Mouse (Mus musculus): ENCODE results near the gene Prdm15. TPM values are rescaled to one million over a fixed set of nuclear protein-coding genes. Genes with fewer than 3 reads are reported as not detected.

Prdm15 gene
- total RNA-seq, 4 experiments from 2014 or later, result 15.1 to 23.2 (median 17.4) TPM

DNA sequence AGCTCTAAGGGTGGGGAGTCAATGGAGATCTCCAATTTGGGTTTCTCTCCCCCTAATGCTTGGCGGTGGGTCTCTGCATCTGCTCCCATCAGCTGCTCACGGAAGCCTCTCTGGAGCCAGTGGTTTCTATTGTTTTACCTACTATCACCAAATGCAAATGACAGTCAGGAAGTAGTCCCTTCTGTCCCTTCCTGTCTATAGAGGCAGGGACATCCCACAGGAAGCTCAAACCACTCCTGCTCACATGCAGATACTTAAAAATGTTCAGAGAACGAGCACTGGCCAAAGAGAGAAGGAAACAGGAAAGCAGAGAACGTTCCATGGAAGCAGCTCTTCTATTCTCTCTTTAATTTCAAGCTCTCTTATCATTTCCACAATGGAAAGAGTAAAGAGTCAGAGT is 32.1 kb downstream of the Prdm15 start:
- no peak for DNase-seq (ENCODE audit: low spot score in 2 of 2)

DNA sequence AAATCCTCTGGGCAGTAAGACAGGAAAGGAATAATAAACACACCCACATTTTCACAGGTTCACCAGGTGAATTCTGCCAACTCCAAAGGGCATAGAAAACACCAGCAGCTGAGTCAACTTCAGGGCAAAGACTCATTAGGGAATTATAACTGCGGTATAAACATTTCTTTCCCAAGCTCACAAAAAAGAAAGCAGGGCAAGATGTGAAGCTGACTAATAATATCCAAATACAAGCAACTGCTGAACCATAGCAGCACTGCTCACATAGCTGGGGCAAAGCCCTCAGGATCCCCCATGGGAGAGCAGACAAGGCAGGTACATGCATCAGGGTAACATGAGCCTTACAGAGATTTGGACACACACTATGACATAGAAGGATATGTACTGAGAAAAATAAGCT is 34.2 kb downstream of the Prdm15 start:
- no peak for DNase-seq (ENCODE audit: low spot score in 2 of 2)

- DNase-seq (ENCODE audit: low spot score in 2 of 2), result no peak
Observed at GRCm38 (mm10) chr16:97815269-97815668, 36.4 kb downstream of the Prdm15 start.

- no peak for DNase-seq (ENCODE audit: low spot score in 2 of 2)
Observed at GRCm38 (mm10) chr16:97814060-97814459, 37.6 kb downstream of the Prdm15 start.

- DNase-seq (ENCODE audit: low spot score in 2 of 2), result peak in 1 of 2 experiments; percentile 46
Observed at GRCm38 (mm10) chr16:97808881-97809280, 42.8 kb downstream of the Prdm15 start.

DNA sequence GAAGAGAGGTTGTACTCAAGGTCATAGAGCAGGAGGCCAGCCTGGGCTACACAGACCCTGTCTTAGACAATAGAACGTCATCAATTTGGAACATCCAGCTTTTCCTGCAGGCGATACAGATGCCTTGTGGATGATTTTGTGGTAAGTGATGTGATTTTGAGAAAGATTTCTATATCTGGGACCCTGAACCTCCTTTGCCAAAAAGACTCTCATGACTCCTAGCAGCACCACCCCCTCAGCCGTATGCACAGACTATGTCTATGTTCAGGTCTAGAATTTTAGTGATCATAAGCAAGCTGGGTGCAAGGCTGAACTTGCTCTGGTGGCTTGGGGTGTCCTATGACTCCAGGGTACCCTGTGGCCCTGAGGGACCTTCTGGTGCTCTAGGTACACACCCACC is 46.0 kb downstream of the Prdm15 start:
- no peak for DNase-seq (ENCODE audit: low spot score in 2 of 2)

DNA sequence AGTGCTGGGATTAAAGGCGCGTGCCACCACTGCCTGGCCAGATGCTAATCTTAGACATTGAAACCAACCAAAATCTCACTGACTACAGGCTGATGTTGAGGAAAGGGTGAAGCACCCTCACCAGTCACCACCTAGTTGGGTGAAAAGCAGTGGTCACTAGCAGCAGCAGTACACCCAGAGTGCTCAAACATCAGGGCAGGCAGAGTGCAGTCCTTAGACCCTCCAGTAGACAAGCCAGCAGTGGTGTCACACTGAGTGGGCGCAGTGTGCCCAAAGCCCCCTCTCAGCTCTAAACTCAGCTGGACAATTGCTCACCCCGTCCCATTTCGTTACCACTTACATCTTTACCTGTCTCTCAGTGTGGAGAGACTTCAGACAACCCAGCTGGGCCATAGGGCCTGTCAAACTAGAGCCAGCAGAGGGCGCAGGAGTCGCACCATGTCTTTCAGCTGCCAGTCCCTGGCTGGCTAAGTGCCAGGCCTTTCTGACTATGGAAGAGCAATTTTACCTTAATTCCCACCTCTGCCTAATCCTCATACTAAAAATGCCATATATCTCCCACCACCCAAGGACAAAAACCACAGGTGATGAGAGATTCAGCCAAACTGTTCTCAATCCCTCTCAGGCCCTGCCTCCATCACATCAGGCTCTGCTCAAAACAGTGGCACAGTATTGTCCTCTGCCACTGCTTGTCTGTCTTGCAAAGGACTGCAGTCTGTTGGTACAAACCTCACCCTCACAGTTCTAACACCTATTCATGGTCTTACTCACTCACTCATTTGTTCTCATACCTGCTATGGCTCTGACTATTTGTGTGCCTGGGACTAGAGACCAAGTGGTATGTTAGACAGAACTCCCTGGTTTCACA is 46.7 kb downstream of the Prdm15 start:
- peak; percentile 43 to 77 for DNase-seq (ENCODE audit: low spot score in 2 of 2)

GRCm38 (mm10) chr16:97797950-97798869 is 53.4 kb downstream of the Prdm15 start:
- DNase-seq (ENCODE audit: low spot score in 2 of 2), result no peak

DNA sequence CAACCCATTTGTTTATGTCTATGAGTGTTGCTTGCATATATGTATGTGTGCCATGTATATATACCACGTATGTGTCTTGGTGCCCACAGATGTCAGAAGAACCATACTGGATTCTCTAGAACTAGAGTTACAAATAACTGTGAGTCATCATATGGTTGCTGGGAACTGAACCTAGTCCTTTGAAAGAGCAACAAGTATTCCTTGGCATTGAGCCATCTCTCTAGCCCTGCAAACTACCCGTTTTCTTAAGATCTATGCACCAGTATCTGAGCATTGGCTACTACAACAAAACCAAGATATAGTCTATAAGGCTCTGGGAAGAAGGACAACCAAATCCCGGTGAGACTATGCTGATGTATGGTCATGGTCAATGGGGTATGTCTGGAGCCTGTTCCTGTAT is 54.4 kb downstream of the Prdm15 start:
- DNase-seq (ENCODE audit: low spot score in 2 of 2), result no peak

- no peak for DNase-seq (ENCODE audit: low spot score in 2 of 2)
Observed at GRCm38 (mm10) chr16:97794256-97794655, 57.4 kb downstream of the Prdm15 start.

DNA sequence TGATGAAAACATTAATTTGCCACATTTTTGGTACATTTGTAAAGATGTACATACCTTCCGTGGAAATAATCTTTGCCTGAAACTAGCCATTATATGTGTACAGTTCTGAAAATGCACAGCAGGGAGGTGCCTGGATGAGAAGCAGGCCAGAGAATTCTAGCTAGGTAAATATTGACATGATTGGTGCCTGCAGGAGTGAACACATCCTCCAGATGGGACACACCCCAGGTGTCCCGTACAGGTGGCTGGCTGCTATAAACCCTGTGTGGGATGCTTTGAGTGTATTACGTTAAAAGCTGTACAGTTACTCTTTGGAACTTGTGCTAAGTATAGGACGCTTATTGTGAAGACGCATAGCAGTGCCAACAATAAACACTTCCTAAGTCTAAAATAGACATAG is 68.6 kb downstream of the Prdm15 start:
- no peak for DNase-seq (ENCODE audit: low spot score in 2 of 2)

GRCm38 (mm10) chr16:97778353-97779025 is 73.2 kb downstream of the Prdm15 start:
- peak; percentile 52 to 84 for DNase-seq (ENCODE audit: low spot score in 2 of 2)

- no peak for DNase-seq (ENCODE audit: low spot score in 2 of 2)
Observed at GRCm38 (mm10) chr16:97766501-97766900, 85.1 kb downstream of the Prdm15 start.

- DNase-seq (ENCODE audit: low spot score in 2 of 2), result no peak
Observed at GRCm38 (mm10) chr16:97764626-97765025, 87.0 kb downstream of the Prdm15 start.

- no peak for DNase-seq (ENCODE audit: low spot score in 2 of 2)
Observed at GRCm38 (mm10) chr16:97763990-97764340, 87.7 kb downstream of the Prdm15 start.

GRCm38 (mm10) chr16:97763061-97763989 is 88.3 kb downstream of the Prdm15 start, which contains the start of gene Ripk4:
TSS of gene Ripk4 (minus strand) at chr16:97763787.
- DNase-seq (ENCODE audit: low spot score in 2 of 2), result no peak

GRCm38 (mm10) chr16:97761782-97762181 is 89.9 kb downstream of the Prdm15 start:
- DNase-seq (ENCODE audit: low spot score in 2 of 2), result no peak

GRCm38 (mm10) chr16:97759681-97760080 is 92.0 kb downstream of the Prdm15 start:
- DNase-seq (ENCODE audit: low spot score in 2 of 2), result no peak

GRCm38 (mm10) chr16:97758288-97758687 is 93.4 kb downstream of the Prdm15 start:
- no peak for DNase-seq (ENCODE audit: low spot score in 2 of 2)

DNA sequence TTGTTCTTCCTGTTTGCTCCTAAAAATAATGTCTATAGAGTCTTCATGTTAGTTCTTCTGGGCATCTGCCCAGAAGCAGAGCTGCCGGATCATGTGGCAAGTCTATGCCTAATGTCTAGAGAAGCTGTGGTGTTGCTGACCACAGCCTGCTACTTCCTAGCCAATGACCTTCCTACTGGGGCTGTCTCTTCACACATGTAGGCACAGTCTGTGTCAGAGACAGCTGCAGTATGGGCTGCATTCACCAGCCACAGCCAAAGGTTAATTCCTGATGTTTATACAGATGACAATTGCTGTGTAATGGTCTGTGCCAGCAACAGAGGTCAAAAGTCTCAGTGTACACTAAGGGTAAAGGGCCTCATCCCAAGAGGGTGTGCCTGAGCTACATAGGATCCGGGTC is 95.2 kb downstream of the Prdm15 start:
- no peak for DNase-seq (ENCODE audit: low spot score in 2 of 2)

Data from left cerebral cortex, adult 8-10 months (tissue).